Mouse (Mus musculus) cerebellum, adult 2 months (tissue): ENCODE data around the gene Slc9a3.

Source experiments
- CTCF ChIP-seq: fragments of 200-500 bp; IDR thresholded peaks from 2 replicates; pipeline ENCODE4 v1.5.1; 2011; ENCODE audit warnings: low read depth, mild to moderate bottlenecking, control low read depth, low read length, moderate library complexity, borderline replicate concordance; ENCODE audit not compliant: insufficient read depth
- POLR2A ChIP-seq: fragments of 200-500 bp; IDR thresholded peaks from 2 replicates; pipeline ENCODE4 v1.6.1; 2011; ENCODE audit warnings: low read length, control low read depth, borderline replicate concordance; ENCODE audit not compliant: insufficient read depth

DNA sequence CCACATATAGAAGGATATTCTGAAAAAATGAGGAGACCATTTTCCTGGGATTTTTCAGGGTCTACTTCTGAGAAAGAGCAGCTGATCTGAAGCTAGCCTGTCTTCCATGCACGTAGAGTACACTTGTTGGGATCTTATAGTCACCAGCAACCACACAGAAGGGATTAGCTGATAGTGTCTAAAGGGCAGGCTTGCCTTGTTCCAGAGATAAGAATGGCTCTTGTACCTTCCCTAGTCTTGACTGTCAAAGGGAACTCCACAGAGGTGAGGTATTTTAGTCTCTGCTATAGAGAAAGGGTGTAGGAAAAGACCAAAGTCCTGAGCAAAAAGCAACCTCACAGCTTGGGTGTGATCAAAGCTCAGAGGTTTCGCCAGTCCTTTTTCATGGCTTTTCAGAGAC, 26.1 kb downstream of the Slc9a3 start:
- TF ChIP-seq CTCF: no peak
- no peak for TF ChIP-seq POLR2A
